Mouse (Mus musculus) intestine, embryonic 16.5 days (tissue): Measurements from ENCODE around the gene 5830473C10Rik. TPM values are rescaled to one million over a fixed set of nuclear protein-coding genes. Genes with fewer than 3 reads are reported as not detected.

Experiments
- ATAC-seq: fragments of 200-750 bp; cut with Nextera tagmentation; 2 replicates; pipeline ENCODE4 v1.8.0; 2017; ENCODE audit warnings: moderate TSS enrichment, moderate library complexity
- H3K27ac ChIP-seq: fragments of 300-500 bp; sonication (generic); 2 replicates; pipeline ENCODE4 v1.5.1; 2014; ENCODE audit warnings: mild to moderate bottlenecking, low read length
- H3K27me3 ChIP-seq: fragments of 300-500 bp; sonication (generic); replicated peaks from 2 replicates; pipeline ENCODE4 v1.6.1; 2014; ENCODE audit warnings: low read length, control low read depth, mixed read lengths; ENCODE audit not compliant: control insufficient read depth, insufficient read depth
- H3K36me3 ChIP-seq: fragments of 300-500 bp; sonication (generic); 2 replicates; pipeline ENCODE4 v1.6.1; 2014; ENCODE audit warnings: low read length, control low read depth; ENCODE audit not compliant: control insufficient read depth, insufficient read depth
- H3K4me1 ChIP-seq: fragments of 300-500 bp; sonication (generic); 2 replicates; pipeline ENCODE4 v1.6.1; 2014; ENCODE audit warnings: low read length, control low read depth, mixed read lengths; ENCODE audit not compliant: control insufficient read depth, insufficient read depth
- H3K4me2 ChIP-seq: fragments of 300-500 bp; sonication (generic); 2 replicates; pipeline ENCODE4 v1.6.1; 2014; ENCODE audit warnings: low read depth, low read length, control low read depth
- H3K4me3 ChIP-seq: fragments of 300-500 bp; sonication (generic); 2 replicates; pipeline ENCODE4 v1.5.1; 2014; ENCODE audit warnings: mild to moderate bottlenecking, low read length
- H3K9ac ChIP-seq: fragments of 300-500 bp; sonication (generic); 2 replicates; pipeline ENCODE4 v1.6.1; 2014; ENCODE audit warnings: low read depth, low read length
- H3K9me3 ChIP-seq: fragments of 300-500 bp; sonication (generic); 2 replicates; pipeline ENCODE4 v1.6.1; 2016; ENCODE audit warnings: low read length, control low read depth; ENCODE audit not compliant: control insufficient read depth
- WGBS: fragments of 180-500 bp; shearing (Covaris S2); extraction: QIAGEN DNeasy Blood & Tissue Kit; methylation state at CpG from one replicate; pipeline ENCODE4 v1.1.7; 2014; 5-methylcytosine and 5-hydroxymethylcytosine counted together
- polyA plus RNA-seq: library from polyadenylated mRNA; unstranded; fragments of >200 nt; fragmentation: Nextera tagmentation; extraction: Ambion mirVana; gene quantifications from 2 replicates; pipeline ENCODE4 v1.2.1, GENCODE M21; 2015

The 5830473C10Rik gene
- 0.10 and 0.11 TPM in 2 replicates for polyA plus RNA-seq

- H3K27me3 ChIP-seq = no peaks in the 10 kb centered on the region
- H3K9me3 ChIP-seq = no peaks in the 10 kb centered on the region
- ATAC-seq = no peak
- H3K27ac ChIP-seq = no peak within 1 kb of the TSS
- WGBS = 88% methylated on average over 6 of the region's 6 CpGs
- H3K36me3 ChIP-seq = no peaks in the 10 kb centered on the region
- H3K4me2 ChIP-seq = no peak within 1 kb of the TSS
- no peak within 1 kb of the TSS for H3K9ac ChIP-seq
- no peak within 1 kb of the TSS for H3K4me3 ChIP-seq
- no peaks in the 10 kb centered on the region for H3K4me1 ChIP-seq
Measured at GRCm38 (mm10) chr5:90560743-90561142, at the start of gene 5830473C10Rik. TSS of gene 5830473C10Rik (plus strand) at chr5:90561107.

- Histone ChIP-seq H3K4me2 (no peak overlapping the region), H3K27ac (no peak overlapping the region), H3K27me3 (no peaks in the 10 kb centered on the region), H3K36me3 (no peaks in the 10 kb centered on the region), H3K9ac (no peak overlapping the region), H3K4me3 (no peak overlapping the region), H3K4me1 (no peaks in the 10 kb centered on the region), H3K9me3 (no peaks in the 10 kb centered on the region)
- WGBS = 85% methylated on average over 6 of the region's 6 CpGs
- ATAC-seq = no peak
Measured at GRCm38 (mm10) chr5:90512288-90512955, 48.5 kb upstream of the 5830473C10Rik start.

- H3K9ac ChIP-seq = no peak overlapping the region
- no peak overlapping the region for H3K4me2 ChIP-seq
- H3K9me3 ChIP-seq = no peaks in the 10 kb centered on the region
- no peaks in the 10 kb centered on the region for H3K27me3 ChIP-seq
- no peaks in the 10 kb centered on the region for H3K36me3 ChIP-seq
- H3K27ac ChIP-seq = no peak overlapping the region
- WGBS = 82% methylated on average over 6 of the region's 6 CpGs
- ATAC-seq = no peak
- no peak overlapping the region for H3K4me3 ChIP-seq
- H3K4me1 ChIP-seq = no peaks in the 10 kb centered on the region
Measured at GRCm38 (mm10) chr5:90515561-90515960, 45.3 kb upstream of the 5830473C10Rik start.

- ATAC-seq = peak; percentile 91
- WGBS = 46% methylated on average over 6 of the region's 6 CpGs
- H3K27me3 ChIP-seq = no peaks in the 10 kb centered on the region
- peak within 1 kb of the TSS; percentile 84 for H3K27ac ChIP-seq
- H3K9ac ChIP-seq = no peak within 1 kb of the TSS
- H3K36me3 ChIP-seq = no peaks in the 10 kb centered on the region
- H3K4me1 ChIP-seq = no peaks in the 10 kb centered on the region
- peak within 1 kb of the TSS; percentile 32 for H3K4me2 ChIP-seq
- peak within 1 kb of the TSS; percentile 16; the same call in 1 of the 2 replicates for H3K4me3 ChIP-seq
- H3K9me3 ChIP-seq = no peaks in the 10 kb centered on the region
Measured at GRCm38 (mm10) chr5:90518356-90519100, 42.4 kb upstream of the 5830473C10Rik start, which contains the start of gene Afm. TSS of gene Afm (plus strand) at chr5:90518932.

GRCm38 (mm10) chr5:90551191-90551590, 9.7 kb upstream of the 5830473C10Rik start:
- WGBS = 81% methylated on average over 8 of the region's 8 CpGs
- Histone ChIP-seq H3K4me3 (no peak overlapping the region), H3K27me3 (no peaks in the 10 kb centered on the region), H3K9ac (no peak overlapping the region), H3K9me3 (no peaks in the 10 kb centered on the region), H3K4me1 (no peaks in the 10 kb centered on the region), H3K36me3 (no peaks in the 10 kb centered on the region), H3K27ac (no peak overlapping the region), H3K4me2 (no peak overlapping the region)
- ATAC-seq = no peak

- Histone ChIP-seq H3K4me1 (no peaks in the 10 kb centered on the region), H3K9me3 (no peaks in the 10 kb centered on the region), H3K4me3 (no peak overlapping the region), H3K4me2 (no peak overlapping the region), H3K27ac (no peak overlapping the region), H3K9ac (no peak overlapping the region), H3K36me3 (no peaks in the 10 kb centered on the region), H3K27me3 (no peaks in the 10 kb centered on the region)
- no peak for ATAC-seq
- WGBS = 70% methylated on average over 3 of the region's 3 CpGs
Measured at GRCm38 (mm10) chr5:90556052-90556451, 4.9 kb upstream of the 5830473C10Rik start.

- no peak overlapping the region for H3K4me3 ChIP-seq
- H3K9me3 ChIP-seq = no peaks in the 10 kb centered on the region
- H3K9ac ChIP-seq = no peak overlapping the region
- no peak overlapping the region for H3K4me2 ChIP-seq
- ATAC-seq = no peak
- H3K27ac ChIP-seq = no peak overlapping the region
- no peaks in the 10 kb centered on the region for H3K4me1 ChIP-seq
- H3K27me3 ChIP-seq = no peaks in the 10 kb centered on the region
- H3K36me3 ChIP-seq = no peaks in the 10 kb centered on the region
- 92% methylated on average over 11 of the region's 11 CpGs for WGBS
Measured at GRCm38 (mm10) chr5:90561721-90562275, 891 bp downstream of the 5830473C10Rik start.

- no peak overlapping the region for H3K4me2 ChIP-seq
- no peaks in the 10 kb centered on the region for H3K36me3 ChIP-seq
- no peaks in the 10 kb centered on the region for H3K9me3 ChIP-seq
- no peaks in the 10 kb centered on the region; the same call in 1 of the 2 replicates for H3K4me1 ChIP-seq
- no peaks in the 10 kb centered on the region for H3K27me3 ChIP-seq
- no peak overlapping the region for H3K9ac ChIP-seq
- no peak overlapping the region for H3K4me3 ChIP-seq
- no peak overlapping the region for H3K27ac ChIP-seq
- no peak for ATAC-seq
- WGBS = 72% methylated on average over 4 of the region's 4 CpGs
Measured at GRCm38 (mm10) chr5:90562880-90563279, 2.0 kb downstream of the 5830473C10Rik start.

GRCm38 (mm10) chr5:90564161-90564560, 3.3 kb downstream of the 5830473C10Rik start:
- Histone ChIP-seq H3K9me3 (no peaks in the 10 kb centered on the region), H3K4me3 (no peak overlapping the region), H3K9ac (no peak overlapping the region), H3K27me3 (no peaks in the 10 kb centered on the region), H3K4me2 (no peak overlapping the region), H3K36me3 (no peaks in the 10 kb centered on the region), H3K27ac (no peak overlapping the region), H3K4me1 (no peaks in the 10 kb centered on the region; the same call in 1 of the 2 replicates)
- ATAC-seq = no peak
- WGBS = 85% methylated on average over 4 of the region's 4 CpGs
